Mouse (Mus musculus) frontal cortex, postnatal 14 days (tissue): ENCODE results near the gene Zfp558.
A peak's percentile ranks its signal among the peaks of the same experiment; 100 is the strongest.
"Not testable (repeated sequence)": the region's sequence is repeated elsewhere in the genome, so short reads cannot be mapped to it uniquely, and the experiment has no call there.

ENCODE experiments used
- DNase-seq, 2 experiments: peaks; one replicate each; pipeline ENCODE4 v3.0.0; 2022; ENCODE audit warnings: low spot score in 2 of 2

Gene Zfp558

DNA sequence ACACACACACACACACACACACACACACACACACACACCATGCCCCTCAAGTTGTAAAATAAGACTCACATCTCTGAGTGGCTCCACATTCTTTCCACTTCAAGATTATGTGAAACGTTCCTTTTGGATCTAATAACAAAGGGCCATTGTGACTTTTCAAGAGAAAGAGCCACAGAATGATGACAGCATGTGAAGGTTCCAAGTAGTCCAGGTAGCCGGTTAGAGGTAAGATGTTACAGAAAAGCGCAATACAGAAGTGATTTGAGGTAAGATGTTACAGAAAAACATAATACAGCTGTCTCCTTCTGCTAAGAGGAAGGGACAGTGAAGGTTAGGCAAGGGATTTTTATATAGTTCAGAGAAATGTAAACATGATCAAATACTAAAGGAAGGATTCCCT is at the start of gene Zfp558, which contains the start of gene Mbd3l1:
Gene Zfp558, minus strand, starts transcription at position 101 of the 400 bp plus-strand sequence.
Gene Mbd3l1, plus strand, starts transcription at position 192 of the 400 bp plus-strand sequence.
- no peak for DNase-seq

DNA sequence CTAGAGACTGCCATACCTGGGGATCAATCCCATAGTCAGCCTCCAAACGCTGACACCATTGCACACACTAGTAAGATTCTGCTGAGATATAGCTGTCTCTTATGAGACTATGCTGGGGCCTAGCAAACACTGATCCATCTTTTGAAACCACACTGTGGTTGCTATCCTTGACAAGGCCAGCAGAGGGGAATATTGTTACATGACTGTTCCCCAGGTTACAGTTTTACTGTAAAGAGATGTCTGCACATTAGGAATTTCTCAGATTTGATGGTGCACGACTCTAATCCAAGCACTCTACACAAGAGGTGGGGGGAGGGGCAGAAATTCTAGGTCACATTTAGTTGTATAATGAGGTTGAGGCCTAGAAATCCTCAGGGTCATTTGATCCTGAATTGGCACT is 30.0 kb upstream of the Zfp558 start:
- DNase-seq = peak in 1 of 2 experiments; percentile 13

DNA sequence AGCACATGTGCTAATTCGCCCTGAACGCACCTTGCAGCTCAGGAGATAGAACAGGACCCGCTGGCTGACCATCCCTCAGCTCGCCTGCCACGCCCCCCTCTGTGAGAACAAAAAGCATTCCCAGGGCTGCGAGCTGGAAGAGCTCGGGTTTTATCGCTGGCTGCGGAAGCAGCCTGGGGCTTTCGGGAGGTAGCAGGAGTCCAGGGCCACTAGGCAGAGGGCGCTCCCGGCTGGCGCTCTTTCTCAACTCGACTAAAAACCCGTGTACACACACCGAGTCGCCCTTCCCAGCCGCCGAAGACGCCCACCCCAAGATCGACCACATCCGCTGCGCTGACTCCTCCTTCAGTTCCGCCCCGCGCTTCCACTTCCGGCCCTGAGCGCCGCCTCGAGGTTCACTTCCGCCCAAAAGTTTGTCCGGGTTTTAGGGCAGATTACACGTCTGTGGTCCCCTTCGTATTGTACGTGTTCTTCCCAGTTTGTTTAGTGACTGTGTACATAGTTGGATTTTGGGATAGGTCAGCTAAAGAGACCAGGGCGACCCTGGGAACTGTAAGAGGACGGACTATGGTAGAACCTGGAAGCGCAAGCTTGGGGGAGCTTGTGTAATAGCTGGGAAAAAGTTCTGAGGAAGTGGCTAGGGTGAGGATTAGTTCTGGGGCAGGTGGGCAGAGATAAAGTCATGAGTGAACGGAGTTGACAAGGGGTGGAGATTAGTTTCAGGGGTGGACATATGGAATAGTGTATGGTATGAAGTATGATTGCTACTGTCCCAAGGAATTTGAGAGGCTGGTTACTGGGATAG is 4.5 kb downstream of the Zfp558 start:
- DNase-seq = peak; percentile 49 to 56

DNA sequence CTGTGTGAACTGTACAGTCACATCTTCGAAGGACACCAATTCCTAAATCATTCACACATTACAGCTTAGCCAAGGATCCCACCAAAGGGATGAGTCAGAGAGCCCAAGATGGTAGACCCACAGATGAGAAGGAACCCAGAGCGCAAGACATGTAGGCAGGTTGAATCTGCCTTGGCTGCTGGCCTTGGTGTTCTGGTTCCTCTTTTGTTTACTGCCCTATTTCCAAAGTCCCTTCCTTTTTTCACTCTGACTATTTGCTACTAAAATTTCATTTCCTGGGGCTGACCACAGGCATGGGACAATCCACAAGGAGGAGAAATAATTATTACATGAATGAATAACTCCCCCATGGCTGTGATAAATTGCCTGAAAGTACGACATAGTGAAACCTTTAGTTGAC is 10.1 kb downstream of the Zfp558 start:
- no peak for DNase-seq

DNA sequence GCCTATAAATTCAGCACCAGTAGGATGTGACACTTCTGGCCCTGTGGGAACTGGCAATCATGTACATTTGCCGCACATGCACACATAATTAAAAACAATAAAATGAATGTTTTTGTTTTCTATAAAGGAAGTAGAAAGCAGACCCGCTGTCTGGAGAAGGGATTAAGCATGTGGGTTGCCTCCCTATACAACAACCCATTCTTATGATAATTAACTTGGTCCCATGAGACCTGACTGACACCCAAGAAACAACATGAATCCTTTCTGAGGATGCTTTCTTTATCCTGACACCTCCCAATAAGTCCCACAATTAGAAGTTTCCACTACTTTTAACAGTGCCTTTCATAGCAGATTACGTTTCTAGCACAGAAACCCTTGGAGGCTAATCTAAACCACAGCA is 10.7 kb downstream of the Zfp558 start:
- DNase-seq = no peak

DNA sequence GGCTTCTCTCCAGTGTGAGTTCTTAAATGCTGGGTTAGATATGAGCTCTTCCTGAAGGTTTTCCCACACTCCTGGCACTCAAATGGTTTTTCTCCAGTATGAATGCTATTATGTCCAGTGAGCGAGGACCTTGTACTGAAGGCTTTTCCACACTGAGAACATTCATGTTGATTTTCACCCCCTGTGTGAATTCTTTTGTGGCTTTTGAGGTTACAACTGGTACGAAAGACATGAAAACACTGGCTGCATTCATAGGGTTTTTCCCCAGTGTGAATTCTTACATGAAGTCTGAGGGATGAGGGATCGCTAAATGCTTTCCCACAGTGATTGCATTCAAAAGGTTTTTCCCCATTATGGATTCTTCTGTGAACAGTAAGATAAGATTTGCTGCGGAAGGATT is 21.5 kb downstream of the Zfp558 start:
- no peak for DNase-seq

DNA sequence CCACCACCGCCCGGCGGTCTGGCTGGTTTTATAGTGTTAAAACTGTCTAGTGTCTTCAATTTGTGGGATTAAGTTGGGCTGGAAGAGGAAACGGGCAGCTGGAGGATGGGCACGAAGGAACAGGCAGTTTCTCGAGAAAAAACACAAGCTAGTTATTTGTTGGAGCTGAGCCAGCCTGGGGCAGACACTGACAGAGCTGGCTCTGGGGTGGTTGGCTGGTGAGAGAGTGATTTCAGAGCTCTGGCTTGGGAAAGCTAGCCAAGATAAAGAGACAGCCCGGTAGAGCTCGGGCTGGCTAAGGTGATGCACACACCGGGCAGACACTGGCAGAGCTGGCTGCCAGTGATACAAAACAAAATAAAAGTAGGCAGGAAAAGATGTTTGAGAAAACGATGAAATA is 46.4 kb downstream of the Zfp558 start:
- no peak for DNase-seq

DNA sequence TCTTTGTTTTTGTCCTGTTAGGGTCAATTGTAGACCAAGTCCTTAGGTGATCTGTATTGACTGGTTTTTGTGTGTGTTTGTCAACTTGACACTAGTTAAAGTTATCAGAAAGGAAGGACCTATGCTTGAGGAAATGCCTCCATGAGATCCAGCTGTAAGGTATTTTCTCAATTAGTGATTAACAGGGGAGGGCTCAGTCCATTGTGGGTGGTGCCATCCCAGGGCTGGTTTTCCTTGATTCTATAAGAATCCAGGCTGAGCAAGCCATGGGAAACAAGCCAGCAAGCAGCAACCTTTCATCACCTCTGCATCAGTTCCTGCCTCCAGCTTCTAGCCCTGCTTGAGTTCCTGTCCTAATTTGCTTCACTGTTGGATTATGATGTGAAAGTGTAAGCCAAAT is 47.7 kb downstream of the Zfp558 start, which contains the start of gene Mbd3l2:
Gene Mbd3l2, plus strand, starts transcription at position 301 of the 400 bp plus-strand sequence.
- no peak for DNase-seq

DNA sequence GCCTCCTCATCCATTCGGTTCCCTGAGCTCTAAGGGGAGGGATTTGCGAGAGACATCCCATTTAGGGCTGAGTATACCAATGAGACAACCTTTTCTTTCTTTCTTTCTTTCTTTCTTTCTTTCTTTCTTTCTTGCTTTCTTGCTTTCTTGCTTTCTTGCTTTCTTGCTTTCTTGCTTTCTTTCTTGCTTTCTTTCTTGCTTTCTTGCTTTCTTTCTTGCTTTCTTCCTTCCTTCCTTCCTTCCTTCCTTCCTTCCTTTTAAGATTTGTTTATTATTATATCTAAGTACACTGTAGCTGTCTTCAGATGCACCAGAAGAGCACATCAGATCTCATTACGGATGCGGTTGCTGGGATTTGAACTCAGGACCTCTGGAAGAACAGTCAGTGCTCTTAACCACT is 65.7 kb downstream of the Zfp558 start:
- DNase-seq = not testable (repeated sequence)
